Mouse (Mus musculus) thymus, postnatal 10 days (tissue): ENCODE data around the gene Shisa4.

Source experiments
- DNase-seq, 2 experiments: peaks; one replicate each; pipeline ENCODE4 v3.0.0; 2021; ENCODE audit warnings: low spot score in 2 of 2

Gene Shisa4

GRCm38 (mm10) chr1:135367005-135367404 is 8.0 kb downstream of the Shisa4 start:
- no peak for DNase-seq

GRCm38 (mm10) chr1:135366380-135366779 is 8.7 kb downstream of the Shisa4 start:
- DNase-seq = no peak

GRCm38 (mm10) chr1:135363446-135363845 is 11.6 kb downstream of the Shisa4 start:
- DNase-seq = no peak

GRCm38 (mm10) chr1:135362115-135362514 is 12.9 kb downstream of the Shisa4 start:
- no peak for DNase-seq

- no peak for DNase-seq
Measured at GRCm38 (mm10) chr1:135361491-135361890, 13.5 kb downstream of the Shisa4 start.

- no peak for DNase-seq
Measured at GRCm38 (mm10) chr1:135359071-135359470, 16.0 kb downstream of the Shisa4 start.

GRCm38 (mm10) chr1:135351953-135352352 is 23.1 kb downstream of the Shisa4 start:
- DNase-seq = no peak

GRCm38 (mm10) chr1:135347498-135348169 is 27.4 kb downstream of the Shisa4 start:
- DNase-seq = no peak

- DNase-seq = no peak
Measured at GRCm38 (mm10) chr1:135346891-135347290, 28.1 kb downstream of the Shisa4 start.

GRCm38 (mm10) chr1:135344026-135344425 is 31.0 kb downstream of the Shisa4 start:
- no peak for DNase-seq

- no peak for DNase-seq
Measured at GRCm38 (mm10) chr1:135341947-135342346, 33.1 kb downstream of the Shisa4 start.

- DNase-seq = no peak
Measured at GRCm38 (mm10) chr1:135330578-135330977, 44.5 kb downstream of the Shisa4 start.

- DNase-seq = no peak
Measured at GRCm38 (mm10) chr1:135328368-135328767, 46.7 kb downstream of the Shisa4 start.

GRCm38 (mm10) chr1:135325934-135326333 is 49.1 kb downstream of the Shisa4 start:
- no peak for DNase-seq

GRCm38 (mm10) chr1:135324571-135324970 is 50.5 kb downstream of the Shisa4 start, which contains the start of gene Lmod1:
Gene Lmod1 (plus strand): TSS chr1:135324807.
- no peak for DNase-seq

GRCm38 (mm10) chr1:135323367-135323901 is 51.6 kb downstream of the Shisa4 start:
- DNase-seq = no peak
